Mouse (Mus musculus) forebrain, embryonic 15.5 days (tissue): ENCODE measurements at regions not wholly inside any gene's neighbourhood (a gene's known extent, or its start where the extent isn't known, plus 50 kb on each side); places are given as distances from the start of the nearest gene placed in this dataset.
A peak's percentile ranks its signal among the peaks of the same experiment; 100 is the strongest.
"Not testable (repeated sequence)": the region's sequence is repeated elsewhere in the genome, so short reads cannot be mapped to it uniquely, and the experiment has no call there.

ENCODE experiments used
- ATAC-seq: fragments of 200-750 bp; cut with Nextera tagmentation; replicated peaks from 2 replicates; pipeline ENCODE4 v1.8.0; 2017; ENCODE audit warnings: mild to moderate bottlenecking, moderate TSS enrichment, moderate library complexity
- H3K27ac ChIP-seq: fragments of 300-500 bp; sonication (generic); replicated peaks from 2 replicates; pipeline ENCODE4 v1.5.1; 2015; ENCODE audit warnings: mild to moderate bottlenecking, inconsistent platforms
- H3K27me3 ChIP-seq: fragments of 300-500 bp; sonication (generic); 2 replicates; pipeline ENCODE4 v1.6.1; 2015; ENCODE audit warnings: inconsistent platforms
- H3K36me3 ChIP-seq: fragments of 300-500 bp; sonication (generic); 2 replicates; pipeline ENCODE4 v1.6.1; 2015; ENCODE audit warnings: mild to moderate bottlenecking, inconsistent platforms
- H3K4me1 ChIP-seq: fragments of 300-500 bp; sonication (generic); 2 replicates; pipeline ENCODE4 v1.6.1; 2015; ENCODE audit warnings: inconsistent platforms
- H3K4me2 ChIP-seq: fragments of 300-500 bp; sonication (generic); replicated peaks from 2 replicates; pipeline ENCODE4 v1.6.1; 2015; ENCODE audit warnings: mild to moderate bottlenecking, inconsistent platforms
- H3K4me3 ChIP-seq: fragments of 300-500 bp; sonication (generic); 2 replicates; pipeline ENCODE4 v1.5.1; 2015; ENCODE audit warnings: mild to moderate bottlenecking, inconsistent platforms
- H3K9ac ChIP-seq: fragments of 300-500 bp; sonication (generic); replicated peaks from 2 replicates; pipeline ENCODE4 v1.6.1; 2015; ENCODE audit warnings: mild to moderate bottlenecking, inconsistent platforms
- H3K9me3 ChIP-seq: fragments of 300-500 bp; sonication (generic); 2 replicates; pipeline ENCODE4 v1.6.1; 2016; ENCODE audit warnings: inconsistent platforms
- WGBS: fragments of 180-500 bp; shearing (Covaris S2); methylation state at CpG from one replicate; pipeline ENCODE4 v1.1.7; 2015; ENCODE audit warnings: mixed read lengths; 5-methylcytosine and 5-hydroxymethylcytosine counted together

GRCm38 (mm10) chr10:15886150-15886549 is 1168.1 kb upstream of the Gje1 start:
- no peak overlapping the region for H3K4me3 ChIP-seq
- ATAC-seq: peak; percentile 69; the same call in 1 of the 2 replicates
- H3K4me2 ChIP-seq: no peak overlapping the region
- no peaks in the 10 kb centered on the region for H3K27me3 ChIP-seq
- H3K9ac ChIP-seq: no peak overlapping the region
- H3K36me3 ChIP-seq: no peaks in the 10 kb centered on the region
- WGBS: 56% methylated on average over 1 of the region's 1 CpGs
- no peaks in the 10 kb centered on the region for H3K4me1 ChIP-seq
- H3K9me3 ChIP-seq: no peaks in the 10 kb centered on the region
- H3K27ac ChIP-seq: no peak overlapping the region

GRCm38 (mm10) chr10:15868063-15868462 is 1150.0 kb upstream of the Gje1 start:
- H3K36me3 ChIP-seq: no peaks in the 10 kb centered on the region
- H3K4me1 ChIP-seq: no peaks in the 10 kb centered on the region; the same call in 1 of the 2 replicates
- 60% methylated on average over 2 of the region's 2 CpGs for WGBS
- no peaks in the 10 kb centered on the region for H3K27me3 ChIP-seq
- H3K9ac ChIP-seq: no peak overlapping the region
- H3K27ac ChIP-seq: no peak overlapping the region
- H3K4me3 ChIP-seq: no peak overlapping the region
- no peaks in the 10 kb centered on the region for H3K9me3 ChIP-seq
- H3K4me2 ChIP-seq: no peak overlapping the region
- ATAC-seq: 0 out of 2 replicates have a peak, but pooled peaks have one; percentile 41

- Histone ChIP-seq H3K36me3 (no peaks in the 10 kb centered on the region), H3K9ac (no peak overlapping the region), H3K4me3 (no peak overlapping the region), H3K27me3 (no peaks in the 10 kb centered on the region), H3K27ac (no peak overlapping the region), H3K4me2 (no peak overlapping the region), H3K9me3 (no peaks in the 10 kb centered on the region), H3K4me1 (no peaks in the 10 kb centered on the region; the same call in 1 of the 2 replicates)
- no peak; the same call in 1 of the 2 replicates for ATAC-seq
Observed at GRCm38 (mm10) chr10:15866931-15867330, 1148.9 kb upstream of the Gje1 start.

GRCm38 (mm10) chr10:15841381-15841780 is 1123.4 kb upstream of the Gje1 start:
- Histone ChIP-seq H3K9me3 (no peaks in the 10 kb centered on the region), H3K9ac (no peak overlapping the region), H3K4me3 (no peak overlapping the region), H3K36me3 (no peaks in the 10 kb centered on the region), H3K4me2 (no peak overlapping the region), H3K27ac (no peak overlapping the region), H3K4me1 (no peaks in the 10 kb centered on the region), H3K27me3 (no peaks in the 10 kb centered on the region)
- no peak for ATAC-seq
- 83% methylated on average over 3 of the region's 3 CpGs for WGBS

GRCm38 (mm10) chr10:15832338-15832737 is 1114.3 kb upstream of the Gje1 start:
- no peaks in the 10 kb centered on the region for H3K36me3 ChIP-seq
- no peak overlapping the region for H3K9ac ChIP-seq
- H3K27ac ChIP-seq: no peak overlapping the region
- WGBS: 91% methylated on average over 2 of the region's 2 CpGs
- no peaks in the 10 kb centered on the region for H3K9me3 ChIP-seq
- H3K27me3 ChIP-seq: no peaks in the 10 kb centered on the region
- H3K4me1 ChIP-seq: no peaks in the 10 kb centered on the region
- no peak overlapping the region for H3K4me2 ChIP-seq
- H3K4me3 ChIP-seq: no peak overlapping the region
- no peak for ATAC-seq

- Histone ChIP-seq H3K36me3 (no peaks in the 10 kb centered on the region), H3K27ac (no peak overlapping the region), H3K9ac (no peak overlapping the region), H3K4me2 (no peak overlapping the region), H3K27me3 (no peaks in the 10 kb centered on the region), H3K9me3 (no peaks in the 10 kb centered on the region), H3K4me3 (no peak overlapping the region), H3K4me1 (no peaks in the 10 kb centered on the region)
- WGBS: 78% methylated on average over 1 of the region's 1 CpGs
- no peak for ATAC-seq
Observed at GRCm38 (mm10) chr10:15825457-15825856, 1107.4 kb upstream of the Gje1 start.

- ATAC-seq: no peak
Observed at GRCm38 (mm10) chr10:15807271-15807670, 1089.3 kb upstream of the Gje1 start.

GRCm38 (mm10) chr10:15805791-15806190 is 1087.8 kb upstream of the Gje1 start:
- H3K4me3 ChIP-seq: no peak overlapping the region
- H3K9ac ChIP-seq: no peak overlapping the region
- WGBS: 78% methylated on average over 2 of the region's 2 CpGs

More at GRCm38 (mm10) chr10:15807271-15807670, 1089.3 kb upstream of the Gje1 start:
- Histone ChIP-seq H3K27ac (no peak overlapping the region), H3K4me3 (no peak overlapping the region), H3K4me1 (no peaks in the 10 kb centered on the region), H3K4me2 (no peak overlapping the region), H3K9me3 (no peaks in the 10 kb centered on the region), H3K9ac (no peak overlapping the region), H3K36me3 (no peaks in the 10 kb centered on the region), H3K27me3 (no peaks in the 10 kb centered on the region)
- WGBS: 84% methylated on average over 3 of the region's 3 CpGs

GRCm38 (mm10) chr10:15793185-15793584 is 1075.2 kb upstream of the Gje1 start:
- not testable (repeated sequence) for H3K9ac ChIP-seq, H3K27ac ChIP-seq, H3K4me1 ChIP-seq, H3K27me3 ChIP-seq, H3K36me3 ChIP-seq, H3K4me2 ChIP-seq, H3K4me3 ChIP-seq, H3K9me3 ChIP-seq, ATAC-seq

More at GRCm38 (mm10) chr10:15805791-15806190, 1087.8 kb upstream of the Gje1 start:
- no peak for ATAC-seq
- no peaks in the 10 kb centered on the region for H3K4me1 ChIP-seq
- no peaks in the 10 kb centered on the region for H3K36me3 ChIP-seq
- H3K9me3 ChIP-seq: no peaks in the 10 kb centered on the region
- H3K4me2 ChIP-seq: no peak overlapping the region
- H3K27ac ChIP-seq: no peak overlapping the region
- no peaks in the 10 kb centered on the region for H3K27me3 ChIP-seq

- Histone ChIP-seq H3K4me3 (no peak overlapping the region), H3K9ac (no peak overlapping the region), H3K36me3 (no peaks in the 10 kb centered on the region), H3K4me1 (no peaks in the 10 kb centered on the region), H3K27ac (no peak overlapping the region), H3K27me3 (no peaks in the 10 kb centered on the region), H3K4me2 (no peak overlapping the region), H3K9me3 (no peaks in the 10 kb centered on the region)
- 38% methylated on average over 7 of the region's 7 CpGs for WGBS
- no peak for ATAC-seq
Observed at GRCm38 (mm10) chr10:15791473-15792269, 1073.7 kb upstream of the Gje1 start.

GRCm38 (mm10) chr10:15759983-15760723 is 1042.1 kb upstream of the Gje1 start:
- Histone ChIP-seq H3K4me1 (no peaks in the 10 kb centered on the region), H3K27ac (no peak overlapping the region), H3K9me3 (no peaks in the 10 kb centered on the region), H3K4me2 (no peak overlapping the region), H3K9ac (no peak overlapping the region), H3K4me3 (no peak overlapping the region), H3K36me3 (no peaks in the 10 kb centered on the region), H3K27me3 (no peaks in the 10 kb centered on the region)
- ATAC-seq: no peak
- WGBS: 59% methylated on average over 6 of the region's 6 CpGs

- ATAC-seq: no peak
- Histone ChIP-seq H3K4me3 (no peak overlapping the region), H3K27ac (no peak overlapping the region), H3K4me2 (no peak overlapping the region), H3K9ac (no peak overlapping the region), H3K36me3 (no peaks in the 10 kb centered on the region), H3K27me3 (no peaks in the 10 kb centered on the region), H3K4me1 (no peaks in the 10 kb centered on the region), H3K9me3 (no peaks in the 10 kb centered on the region)
- 36% methylated on average over 3 of the region's 3 CpGs for WGBS
Observed at GRCm38 (mm10) chr10:15759576-15759975, 1041.6 kb upstream of the Gje1 start.
